In the genomic region with DNA sequence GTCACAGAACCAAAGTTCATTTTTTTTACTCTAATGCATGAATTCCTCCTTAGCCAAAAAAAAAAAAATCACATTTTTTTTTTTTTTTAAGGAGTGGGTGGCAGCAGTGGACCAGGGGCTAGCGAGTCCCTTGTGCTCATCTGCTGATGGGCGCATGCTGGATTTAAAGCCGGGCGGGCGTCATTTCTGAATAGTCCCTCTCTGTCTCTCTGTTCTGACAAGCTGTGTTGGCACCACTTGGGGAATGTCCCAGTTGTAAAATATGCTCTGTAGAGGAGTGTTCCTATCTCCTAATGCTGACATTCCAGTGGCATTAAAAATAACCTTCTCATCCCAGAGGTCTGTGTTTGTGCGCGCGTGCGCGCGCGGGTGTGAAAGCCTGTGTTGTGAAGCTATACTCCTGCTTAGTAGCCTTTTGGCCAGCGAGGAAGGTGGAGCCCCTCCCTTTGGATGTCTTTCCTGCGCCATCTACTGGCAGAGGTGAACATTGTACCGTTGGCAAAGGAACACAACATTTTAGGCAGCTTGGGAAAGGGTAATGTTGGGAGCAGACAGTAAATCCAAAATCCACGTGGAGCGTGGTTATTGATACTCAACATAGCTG, we compare ENCODE assay signal across 8 mouse cellular contexts. TPM values are rescaled to one million over a fixed set of nuclear protein-coding genes. Genes with fewer than 3 reads are reported as not detected.
A peak's percentile ranks its signal among the peaks of the same experiment; 100 is the strongest.
DNase-seq lines count a peak whose midpoint lies in the region; ATAC-seq and TF ChIP-seq lines count a peak whose summit lies in the region.

No protein-coding gene starts in this region.

- no peak overlapping the region for H3K4me2 ChIP-seq in intestine, postnatal 0 days (replicated peaks; ENCODE audit: low read depth)
- peak overlapping the region; percentile 30; the same call in 1 of the 2 replicates for H3K4me2 ChIP-seq in midbrain, embryonic 11.5 days

- no peaks in the 10 kb centered on the region for H3K27me3 ChIP-seq in intestine, postnatal 0 days (replicated peaks; ENCODE audit: control insufficient read depth, insufficient read depth, low read length)
- H3K27me3 ChIP-seq in midbrain, embryonic 11.5 days (ENCODE audit: control insufficient read depth, insufficient read depth, low read length): no peaks in the 10 kb centered on the region
- H3K27me3 ChIP-seq in small intestine, adult 2 months (ENCODE audit: control insufficient read depth, insufficient read depth, low read length): no peaks in the 10 kb centered on the region

- intact Hi-C loops in heart, postnatal 25 days (cut with DNase I): loop anchor here (1.0 kb wide), 2 partner anchors 55 to 217 kb away; no protein-coding TSS in a partner anchor
- intact Hi-C loops in left cerebral cortex, postnatal 4 days (cut with DNase I): loop anchor here (2.0 to 10.0 kb wide), 2 partner anchors 55 to 213 kb away; no protein-coding TSS in a partner anchor

- DNase-seq in heart, adult 11 months: peak; percentile 94
- DNase-seq in heart, postnatal 25 days (ENCODE audit: low spot score): no peak
- DNase-seq in embryo, embryonic 11 days: peak; percentile 84
- peak; percentile 37 to 61 for DNase-seq in gastrocnemius, postnatal 4 days (ENCODE audit: low spot score in 2 of 2)
- peak; percentile 74 for DNase-seq in left cerebral cortex, postnatal 4 days
- DNase-seq in midbrain, embryonic 11.5 days (ENCODE audit: low spot score, missing footprints): peak; percentile 96

- no peaks in the 10 kb centered on the region for H3K4me1 ChIP-seq in intestine, postnatal 0 days (replicated peaks; ENCODE audit: control insufficient read depth, insufficient read depth, low read length)
- H3K4me1 ChIP-seq in midbrain, embryonic 11.5 days (ENCODE audit: control insufficient read depth, insufficient read depth, low read length): no peaks in the 10 kb centered on the region
- H3K4me1 ChIP-seq in small intestine, adult 2 months (ENCODE audit: control insufficient read depth, insufficient read depth, insufficient read length, low read length): no peaks in the 10 kb centered on the region

- peak; percentile 87 for TF ChIP-seq CTCF in intestine, postnatal 0 days (IDR thresholded peaks at IDR 0.05; ENCODE audit: low read depth)
- peak; percentile 71; the same call in 1 of the 2 replicates for TF ChIP-seq CTCF in small intestine, adult 2 months (IDR thresholded peaks at IDR 0.05; ENCODE audit: extremely low read depth, insufficient read length, insufficient replicate concordance, low read depth, low read length)

- ATAC-seq in intestine, postnatal 0 days: no peak
- ATAC-seq in midbrain, embryonic 11.5 days (ENCODE audit: low FRiP score): peak; percentile 61

- H3K9me3 ChIP-seq in intestine, postnatal 0 days (ENCODE audit: control insufficient read depth): no peaks in the 10 kb centered on the region
- H3K9me3 ChIP-seq in midbrain, embryonic 11.5 days (ENCODE audit: control insufficient read depth, low read length): no peaks in the 10 kb centered on the region; the same call in 1 of the 2 replicates

- H3K4me3 ChIP-seq in intestine, postnatal 0 days (ENCODE audit: low read depth, low read length): no peak overlapping the region
- no peak overlapping the region for H3K4me3 ChIP-seq in midbrain, embryonic 11.5 days (ENCODE audit: low read depth, low read length)
- no peak overlapping the region for H3K4me3 ChIP-seq in small intestine, adult 2 months (ENCODE audit: low read depth, low read length)

- H3K27ac ChIP-seq in intestine, postnatal 0 days (ENCODE audit: low read depth, low read length): no peak overlapping the region
- H3K27ac ChIP-seq in midbrain, embryonic 11.5 days (ENCODE audit: low read depth, low read length): no peak overlapping the region
- no peak overlapping the region for H3K27ac ChIP-seq in small intestine, adult 2 months (ENCODE audit: insufficient read depth, low read depth, low read length)

- H3K9ac ChIP-seq in intestine, postnatal 0 days (ENCODE audit: low read depth, low read length): no peak overlapping the region
- H3K9ac ChIP-seq in midbrain, embryonic 11.5 days (ENCODE audit: low read length): no peak overlapping the region

- no peaks in the 10 kb centered on the region for H3K36me3 ChIP-seq in intestine, postnatal 0 days (ENCODE audit: control insufficient read depth, insufficient read depth)
- no peaks in the 10 kb centered on the region for H3K36me3 ChIP-seq in midbrain, embryonic 11.5 days (ENCODE audit: control insufficient read depth, insufficient read depth, low read length)
- no peaks in the 10 kb centered on the region for H3K36me3 ChIP-seq in small intestine, adult 2 months (ENCODE audit: control insufficient read depth, insufficient read depth, low read length)

- TF ChIP-seq POLR2A in small intestine, adult 2 months (IDR thresholded peaks at IDR 0.05; ENCODE audit: low read depth, low read length): no peak

- WGBS in intestine, postnatal 0 days: 19% methylated on average over 17 of the region's 17 CpGs
- 26% methylated on average over 17 of the region's 17 CpGs for whole genome bisulfite sequencing in midbrain, embryonic 11.5 days
- 21% methylated on average over 17 of the region's 17 CpGs for WGBS in small intestine, adult 2 months

RNA-seq across cellular contexts. Expression of gene Mfsd1, which starts 14.4 kb away (rescaled TPM):
- total RNA-seq in heart, postnatal 25 days (2021): 10 to 100 TPM; 22.5 to 26.9 TPM
- 10 to 100 TPM; 35.4 to 36.9 TPM for total RNA-seq in gastrocnemius, postnatal 4 days (2021)
- 61.6 and 69.9 TPM in 2 replicates for polyA plus RNA-seq in intestine, postnatal 0 days (2015; fragmentation: Nextera tagmentation; extraction: Ambion mirVana)
- total RNA-seq in left cerebral cortex, postnatal 4 days (2021): 10 to 100 TPM; 37.2 to 38.8 TPM
- polyA plus RNA-seq in midbrain, embryonic 11.5 days (2014; fragmentation: Nextera tagmentation; extraction: Ambion mirVana): 68.0 and 72.4 TPM in 2 replicates
- polyA plus RNA-seq in small intestine, adult 2 months (2012; rRNA removed): 14.6 and 25.8 TPM in 2 replicates

RNA-seq across cellular contexts. Expression of gene Rarres1, which starts 52.8 kb away (rescaled TPM):
- total RNA-seq in heart, postnatal 25 days (2021): under 1 TPM; 0.53 to 0.62 TPM
- 1 to 10 TPM; 2.4 to 2.7 TPM for total RNA-seq in gastrocnemius, postnatal 4 days (2021)
- 13.5 and 14.6 TPM in 2 replicates for polyA plus RNA-seq in intestine, postnatal 0 days (2015; fragmentation: Nextera tagmentation; extraction: Ambion mirVana)
- total RNA-seq in left cerebral cortex, postnatal 4 days (2021): 1 to 10 TPM; 1.6 to 2.0 TPM
- 0.77 and 1.2 TPM in 2 replicates for polyA plus RNA-seq in midbrain, embryonic 11.5 days (2014; fragmentation: Nextera tagmentation; extraction: Ambion mirVana)
- polyA plus RNA-seq in small intestine, adult 2 months (2012; rRNA removed): 1.9 and 3.9 TPM in 2 replicates
